Mouse (Mus musculus) erythroblast, adult 5-6 weeks (primary cell): ENCODE measurements around the gene Ube2q1. TPM values are rescaled to one million over a fixed set of nuclear protein-coding genes. Genes with fewer than 3 reads are reported as not detected.

Source experiments
- ATAC-seq: replicated peaks from 2 replicates; pipeline ENCODE4 v1.8.0; 2016; ENCODE audit warnings: moderate number of reproducible peaks, mild to moderate bottlenecking, moderate TSS enrichment, inconsistent platforms; ENCODE audit not compliant: poor library complexity, low FRiP score, severe bottlenecking
- total RNA-seq, 2 experiments: library from RNA; stranded (forward) in 1 of 2; stranded (reverse) in 1 of 2; fragments of 150-400 nt in 1 of 2; fragments of 200-764, 138-1000 nt in 1 of 2; gene quantifications; 2 replicates each; pipeline versions ENCODE4 v1.2.3 to v1.2.4; 2015 to 2017; ENCODE audit warnings: low replicate concordance in 2 of 2

Ube2q1 gene
- total RNA-seq, 2 experiments from 2014 or later: 21.5 to 30.1 TPM

GRCm38 (mm10) chr3:89818605-89819004 is 45.2 kb downstream of the Ube2q1 start:
- no peak for ATAC-seq

GRCm38 (mm10) chr3:89819897-89820296 is 46.5 kb downstream of the Ube2q1 start:
- no peak for ATAC-seq

- ATAC-seq: no peak
These were observed 47.1 kb downstream of the Ube2q1 start for GRCm38 (mm10) chr3:89820311-89821095.

- ATAC-seq: no peak
These were observed 47.7 kb downstream of the Ube2q1 start for GRCm38 (mm10) chr3:89821096-89821513.

- ATAC-seq: no peak
These were observed 48.4 kb downstream of the Ube2q1 start for GRCm38 (mm10) chr3:89821548-89822480.

- ATAC-seq: no peak
These were observed 50.2 kb downstream of the Ube2q1 start for GRCm38 (mm10) chr3:89823594-89823993.

- ATAC-seq: no peak
These were observed 52.9 kb downstream of the Ube2q1 start for GRCm38 (mm10) chr3:89826295-89826694.

GRCm38 (mm10) chr3:89830815-89831591 is 57.6 kb downstream of the Ube2q1 start, which contains the start of gene She:
Gene She, plus strand, starts transcription at chr3:89831370.
- no peak for ATAC-seq

Other genes with a start within 250 kb of the Ube2q1 start
- gene Adar, start 58.6 kb upstream of the Ube2q1 start, total RNA-seq (2015; ENCODE audit: low replicate concordance): 23.8 and 32.9 TPM in 2 replicates
- gene Adar, start 58.6 kb upstream of the Ube2q1 start, total RNA-seq (2017; ENCODE audit: low replicate concordance): 71.8 and 72.0 TPM in 2 replicates
- gene Chrnb2, start 9.0 kb upstream of the Ube2q1 start, total RNA-seq (2015; ENCODE audit: low replicate concordance): not detected in 2 replicates
- 0.09 and 0.84 TPM in 2 replicates for gene Chrnb2, start 9.0 kb upstream of the Ube2q1 start, total RNA-seq (2017; ENCODE audit: low replicate concordance)
- gene She, start 57.8 kb downstream of the Ube2q1 start, total RNA-seq (2015; ENCODE audit: low replicate concordance): not detected in 2 replicates
- gene She, start 57.8 kb downstream of the Ube2q1 start, total RNA-seq (2017; ENCODE audit: low replicate concordance): 0.14 TPM in 1 of 2 replicates, not detected in the other
- 9.4 and 10.0 TPM in 2 replicates for gene Il6ra, start 139.6 kb downstream of the Ube2q1 start, total RNA-seq (2015; ENCODE audit: low replicate concordance)
- gene Il6ra, start 139.6 kb downstream of the Ube2q1 start, total RNA-seq (2017; ENCODE audit: low replicate concordance): 3.0 and 3.1 TPM in 2 replicates
- 0.96 and 6.7 TPM in 2 replicates for gene Atp8b2, start 189.9 kb downstream of the Ube2q1 start, total RNA-seq (2015; ENCODE audit: low replicate concordance)
- 2.1 and 7.8 TPM in 2 replicates for gene Atp8b2, start 189.9 kb downstream of the Ube2q1 start, total RNA-seq (2017; ENCODE audit: low replicate concordance)
- gene Hax1, start 225.2 kb downstream of the Ube2q1 start, total RNA-seq (2015; ENCODE audit: low replicate concordance): 118 and 129 TPM in 2 replicates
- gene Hax1, start 225.2 kb downstream of the Ube2q1 start, total RNA-seq (2017; ENCODE audit: low replicate concordance): 48.2 and 60.8 TPM in 2 replicates